Mouse (Mus musculus) myocyte (in vitro differentiated cells): ENCODE measurements at regions not wholly inside any gene's neighbourhood (a gene's known extent, or its start where the extent isn't known, plus 50 kb on each side); places are given as distances from the start of the nearest gene placed in this dataset.

Source experiments
- E2F4 ChIP-seq: IDR thresholded peaks from one replicate; pipeline ENCODE4 v1.6.1; 2011; ENCODE audit warnings: mild to moderate bottlenecking, control low read depth, moderate library complexity; ENCODE audit not compliant: insufficient read depth
- POLR2A ChIP-seq: IDR thresholded peaks from one replicate; pipeline ENCODE4 v1.6.1; 2011; ENCODE audit warnings: low read depth, mild to moderate bottlenecking, control low read depth, moderate library complexity; ENCODE audit not compliant: insufficient read length
- SRF ChIP-seq: IDR thresholded peaks from one replicate; pipeline ENCODE4 v1.6.1; 2011; ENCODE audit warnings: low read depth; ENCODE audit not compliant: control insufficient read depth, insufficient read length
- USF1 ChIP-seq: IDR thresholded peaks from one replicate; pipeline ENCODE4 v1.6.1; 2011; ENCODE audit warnings: low read depth, mild to moderate bottlenecking, control low read depth, moderate library complexity

DNA sequence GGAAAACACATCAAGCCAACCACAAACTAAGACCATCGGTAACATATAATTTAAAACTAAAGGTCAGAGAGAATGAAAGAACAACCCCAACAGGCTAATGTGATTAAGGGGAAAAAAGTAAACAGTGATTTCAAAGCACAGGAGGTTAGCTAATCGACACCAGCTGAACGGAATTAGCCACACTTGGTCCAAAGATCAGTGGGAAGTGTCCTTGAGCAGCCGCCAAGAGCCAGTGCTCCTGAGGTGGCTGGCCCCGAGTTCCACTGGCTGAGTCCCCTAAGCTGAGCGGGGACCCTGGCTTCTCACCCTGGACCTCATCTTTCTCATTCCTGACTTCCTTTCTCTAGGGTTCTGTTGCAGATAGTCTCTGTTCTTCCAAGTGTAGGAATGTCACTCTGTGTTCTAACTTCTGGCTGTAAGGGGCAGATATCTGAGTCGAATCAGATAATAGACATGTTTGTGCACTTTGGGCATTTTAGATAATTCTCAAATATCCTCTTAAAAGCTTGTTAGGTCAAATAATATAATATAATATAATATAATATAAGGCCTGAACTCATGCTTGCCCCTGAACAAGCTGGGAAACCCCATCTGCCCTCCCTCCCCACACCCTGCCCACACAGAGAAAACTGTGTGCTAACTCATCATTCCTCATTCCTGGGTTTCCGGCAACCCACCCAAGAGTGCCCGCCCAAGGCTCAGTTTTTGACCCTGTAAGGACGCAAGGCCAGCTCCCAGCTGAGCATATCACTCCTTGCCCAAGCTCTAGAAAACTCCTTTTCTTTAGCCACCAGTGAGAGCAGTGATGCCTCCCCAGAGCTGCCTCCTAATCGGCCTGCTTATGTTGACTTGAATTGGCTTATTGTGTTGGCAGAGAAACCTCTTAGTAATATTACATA lies 137.3 kb upstream of the Krr1 start:
- TF ChIP-seq USF1 (no peak), SRF (no peak), POLR2A (no peak), E2F4 (no peak)
